Mouse (Mus musculus): ENCODE measurements around the gene Spns1. TPM values are rescaled to one million over a fixed set of nuclear protein-coding genes. Genes with fewer than 3 reads are reported as not detected.
A peak's percentile ranks its signal among the peaks of the same experiment; 100 is the strongest.

The Spns1 gene
- polyA plus RNA-seq, 1 experiment from 2014 or later = 95.4 TPM

DNA sequence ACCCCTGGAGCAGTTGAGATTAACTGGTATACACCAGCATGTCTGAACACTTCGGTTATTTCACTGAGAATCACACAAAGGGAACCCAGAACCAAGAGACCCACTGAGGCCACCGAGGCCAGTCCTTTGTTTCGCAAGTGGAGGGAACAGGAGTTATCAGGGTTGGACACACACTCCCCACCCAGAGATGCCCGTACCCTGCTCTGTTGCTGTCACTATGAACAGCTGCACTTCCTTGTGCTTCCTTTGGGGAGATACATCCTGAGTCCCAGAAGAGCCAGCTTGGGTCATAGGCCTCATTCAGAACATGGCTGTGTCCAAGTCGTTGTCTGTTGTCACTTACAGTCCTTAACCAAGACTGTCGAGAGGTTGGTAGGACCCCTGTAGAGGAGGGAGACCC is 14.2 kb downstream of the Spns1 start:
- H3K27me3 ChIP-seq (replicated peaks) = no peaks in the 10 kb centered on the region
- no peaks in the 10 kb centered on the region for H3K36me3 ChIP-seq (replicated peaks)
- H3K27ac ChIP-seq = no peak overlapping the region
- H3K9ac ChIP-seq = no peak overlapping the region
- H3K4me3 ChIP-seq = no peak overlapping the region
- no peak for ATAC-seq (replicated peaks)
- no peaks in the 10 kb centered on the region for H3K9me3 ChIP-seq
- H3K4me2 ChIP-seq = no peak overlapping the region
- WGBS = 82% methylated on average over 6 of the region's 6 CpGs
- no peaks in the 10 kb centered on the region for H3K4me1 ChIP-seq

DNA sequence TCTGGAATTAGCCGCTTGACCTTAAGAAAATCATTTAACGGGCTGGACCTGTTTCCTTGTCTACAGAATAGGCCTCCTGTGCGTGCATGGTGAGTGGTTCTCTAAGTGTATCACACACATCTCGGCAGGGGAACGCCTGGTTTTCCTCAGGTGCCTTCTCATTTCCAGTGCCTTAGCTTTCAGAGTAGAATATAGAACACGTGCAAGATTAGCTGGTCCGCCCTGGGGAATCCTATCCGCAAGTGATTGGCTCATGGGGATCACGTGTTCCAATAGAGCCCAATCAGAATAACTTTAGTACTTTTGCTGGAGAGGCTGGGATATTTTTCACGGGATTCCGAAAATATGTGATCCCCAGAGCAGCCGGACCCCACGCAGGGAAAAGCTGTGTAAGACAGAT is 18.2 kb downstream of the Spns1 start:
- H3K36me3 ChIP-seq (replicated peaks) = no peaks in the 10 kb centered on the region
- H3K9me3 ChIP-seq = no peaks in the 10 kb centered on the region
- no peak overlapping the region for H3K4me3 ChIP-seq
- WGBS = 75% methylated on average over 13 of the region's 13 CpGs
- H3K27ac ChIP-seq = no peak overlapping the region
- H3K4me2 ChIP-seq = no peak overlapping the region
- no peaks in the 10 kb centered on the region for H3K27me3 ChIP-seq (replicated peaks)
- peaks cover 4% of the 10 kb centered on the region; the same call in 1 of the 2 replicates for H3K4me1 ChIP-seq
- H3K9ac ChIP-seq = no peak overlapping the region
- no peak for ATAC-seq (replicated peaks)

DNA sequence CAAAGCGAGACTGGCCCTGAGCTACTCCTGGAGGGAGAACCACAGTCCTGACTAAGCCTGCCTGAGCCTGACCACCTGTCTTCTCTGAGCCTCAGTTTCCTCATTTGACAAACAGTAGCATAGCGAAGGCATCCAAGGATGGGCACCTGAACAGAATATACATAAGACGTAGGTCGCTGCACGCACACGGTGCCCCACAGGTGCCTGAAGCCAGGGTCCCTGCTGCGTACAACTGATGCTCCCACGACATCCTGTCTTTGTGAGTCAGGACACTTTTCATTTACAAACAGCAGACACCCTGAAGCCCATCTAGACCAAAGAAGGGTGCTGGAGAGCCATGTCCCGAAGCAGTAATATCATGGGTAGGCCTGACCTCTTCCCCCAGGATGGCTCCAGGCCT is 18.8 kb downstream of the Spns1 start:
- H3K36me3 ChIP-seq (replicated peaks) = no peaks in the 10 kb centered on the region
- WGBS = 93% methylated on average over 9 of the region's 9 CpGs
- no peak for ATAC-seq (replicated peaks)
- peaks cover 4% of the 10 kb centered on the region; the same call in 1 of the 2 replicates for H3K4me1 ChIP-seq
- H3K4me2 ChIP-seq = no peak overlapping the region
- H3K4me3 ChIP-seq = no peak overlapping the region
- H3K27me3 ChIP-seq (replicated peaks) = no peaks in the 10 kb centered on the region
- H3K27ac ChIP-seq = no peak overlapping the region
- no peak overlapping the region for H3K9ac ChIP-seq
- no peaks in the 10 kb centered on the region for H3K9me3 ChIP-seq

DNA sequence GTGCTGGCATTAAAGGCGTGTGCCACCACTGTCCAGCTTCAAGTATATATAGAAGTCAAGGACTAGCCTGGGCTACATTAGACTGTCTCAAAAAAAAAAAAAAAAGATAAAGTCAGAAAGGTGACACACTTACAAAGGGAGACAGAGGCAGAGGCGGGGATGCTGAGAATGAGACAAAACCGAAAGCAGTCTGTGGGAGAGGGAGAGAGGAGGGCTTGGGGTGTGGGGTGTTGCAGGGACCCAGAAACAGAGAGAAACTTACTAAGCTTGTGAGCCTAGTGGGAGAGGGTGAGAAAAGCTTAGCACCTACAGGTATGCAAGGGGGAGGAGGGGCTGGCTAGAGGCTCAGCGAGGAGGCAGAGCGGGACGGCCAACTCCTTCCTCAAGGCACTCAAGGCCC is 19.4 kb downstream of the Spns1 start:
- Histone ChIP-seq H3K36me3 (replicated peaks) (no peaks in the 10 kb centered on the region), H3K27me3 (replicated peaks) (no peaks in the 10 kb centered on the region), H3K9ac (no peak overlapping the region), H3K9me3 (no peaks in the 10 kb centered on the region), H3K4me2 (no peak overlapping the region), H3K4me3 (no peak overlapping the region), H3K27ac (no peak overlapping the region), H3K4me1 (peaks cover 4% of the 10 kb centered on the region; the same call in 1 of the 2 replicates)
- WGBS = 92% methylated on average over 6 of the region's 6 CpGs
- ATAC-seq (replicated peaks) = no peak

DNA sequence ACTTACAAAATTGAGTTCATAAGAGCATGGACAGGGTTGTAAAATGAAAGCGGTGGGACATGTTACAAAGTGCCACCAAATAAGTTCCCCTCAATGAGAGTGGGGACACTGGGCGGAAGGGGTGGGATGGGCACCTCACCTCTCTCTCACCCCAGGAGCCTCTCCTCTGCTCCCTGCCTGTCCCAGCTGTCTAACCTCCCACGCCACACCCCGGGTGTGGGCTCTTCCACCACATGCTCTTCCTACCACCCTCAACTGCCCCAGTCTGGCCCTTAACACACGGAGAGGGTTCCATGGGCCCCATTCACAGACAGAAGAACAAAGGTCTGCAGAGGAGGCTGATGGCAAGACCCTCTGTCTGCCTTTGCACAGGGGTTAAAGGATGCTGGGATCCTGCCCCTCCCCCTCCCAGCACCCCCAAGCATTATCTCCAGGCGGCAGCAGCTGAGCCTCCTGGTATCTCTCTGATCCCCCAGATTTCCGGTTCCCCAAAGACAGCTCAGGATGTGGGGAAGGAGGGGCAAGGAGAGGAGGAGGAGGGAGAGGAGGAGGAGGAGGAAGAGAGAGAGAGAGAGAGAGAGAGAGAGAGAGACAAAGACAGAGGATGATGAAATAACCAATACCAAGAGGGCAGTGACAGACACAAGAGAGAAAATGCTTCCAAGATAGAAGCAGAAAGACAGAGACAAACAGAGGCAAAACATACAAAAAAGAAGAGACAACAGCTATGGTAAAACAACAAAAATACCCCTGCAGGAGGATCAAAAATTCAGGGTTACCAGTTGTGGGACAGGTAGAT is 20.3 kb downstream of the Spns1 start:
- peaks cover 4% of the 10 kb centered on the region; the same call in 1 of the 2 replicates for H3K4me1 ChIP-seq
- H3K27ac ChIP-seq = no peak overlapping the region
- H3K9ac ChIP-seq = no peak overlapping the region
- H3K4me3 ChIP-seq = no peak overlapping the region
- H3K36me3 ChIP-seq (replicated peaks) = no peaks in the 10 kb centered on the region
- H3K27me3 ChIP-seq (replicated peaks) = no peaks in the 10 kb centered on the region
- WGBS = 55% methylated on average over 7 of the region's 7 CpGs
- H3K9me3 ChIP-seq = no peaks in the 10 kb centered on the region
- no peak for ATAC-seq (replicated peaks)
- no peak overlapping the region for H3K4me2 ChIP-seq

DNA sequence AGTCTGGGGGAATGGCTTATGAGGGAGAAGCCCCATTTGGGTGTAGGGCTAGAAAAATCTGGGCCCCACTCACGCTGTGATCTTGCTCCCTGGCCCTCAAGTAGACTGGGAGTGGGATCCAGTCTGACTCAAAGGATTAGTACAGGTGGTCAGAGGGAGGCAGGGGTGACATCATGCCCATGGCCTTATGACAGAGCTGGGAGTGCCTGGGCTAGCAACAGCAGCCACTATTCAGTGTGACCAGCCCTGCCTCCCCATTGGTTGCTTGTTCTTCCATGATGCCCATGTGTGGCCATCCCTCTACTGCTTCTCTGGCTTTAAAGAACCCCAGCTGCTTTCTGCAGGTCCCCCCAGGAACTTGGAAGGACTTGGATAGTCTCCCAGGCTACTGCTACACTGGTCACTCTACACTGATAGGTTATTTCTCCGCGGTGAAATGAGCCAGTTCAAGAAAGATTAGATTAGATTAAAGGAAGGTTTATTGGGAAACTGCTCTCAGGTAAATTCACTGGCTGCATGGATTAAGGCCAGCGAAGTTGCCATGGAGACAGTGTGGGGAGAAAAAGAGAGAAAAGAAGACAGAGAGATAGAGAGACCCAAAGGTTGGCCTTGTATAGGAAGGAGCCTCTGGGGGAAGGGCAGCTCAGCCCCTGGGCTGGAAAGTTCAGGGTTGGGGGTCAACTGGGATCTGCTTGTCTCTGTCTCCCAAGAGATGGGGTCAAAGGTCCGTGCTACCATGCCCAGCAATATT is 21.2 kb downstream of the Spns1 start:
- 40% methylated on average over 5 of the region's 5 CpGs for WGBS
- H3K36me3 ChIP-seq (replicated peaks) = no peaks in the 10 kb centered on the region
- H3K9me3 ChIP-seq = no peaks in the 10 kb centered on the region

DNA sequence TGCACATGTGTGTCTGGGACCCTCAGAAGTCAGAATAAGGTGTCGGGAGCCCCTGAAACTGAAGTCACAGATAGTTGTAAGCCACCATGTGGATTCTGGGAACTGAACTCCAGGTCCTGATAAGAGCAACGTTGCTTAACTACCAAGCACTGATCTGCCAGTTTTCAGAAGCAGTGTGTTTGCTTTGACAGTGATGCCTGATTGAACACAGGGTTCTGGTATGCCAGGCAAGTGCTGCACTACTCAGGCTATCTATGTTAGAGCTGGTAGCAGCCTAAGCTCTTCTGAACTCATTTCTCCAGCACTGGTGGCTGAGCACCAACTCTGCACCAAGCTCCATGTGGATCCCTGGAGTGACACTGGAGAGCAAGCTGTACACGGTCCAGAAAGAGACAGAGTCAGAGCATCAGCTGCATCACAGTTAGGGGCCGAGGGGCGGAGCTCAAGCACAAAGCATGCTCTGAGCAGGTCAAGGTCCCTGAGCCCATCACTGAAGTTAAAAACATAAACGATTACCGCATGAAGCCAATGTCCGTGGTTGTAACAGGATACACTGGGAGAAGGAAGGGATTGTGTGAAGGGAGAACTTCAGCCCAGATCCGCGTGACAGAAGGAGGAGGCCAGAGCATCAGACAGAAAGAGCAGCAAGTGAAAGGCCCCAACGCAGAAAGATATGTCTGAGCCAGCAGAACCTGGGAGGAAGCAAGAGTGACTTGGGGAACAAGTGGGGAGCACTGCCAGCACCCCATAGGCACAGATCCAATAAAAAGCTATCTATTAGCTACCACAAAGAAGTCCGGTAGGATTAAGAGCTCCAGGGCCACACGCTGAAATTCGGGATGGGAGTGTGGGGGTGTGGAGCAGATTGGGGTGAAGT is 22.3 kb downstream of the Spns1 start:
- Histone ChIP-seq H3K4me1 (peaks cover 10% of the 10 kb centered on the region), H3K36me3 (replicated peaks) (no peaks in the 10 kb centered on the region), H3K9me3 (no peaks in the 10 kb centered on the region), H3K27me3 (replicated peaks) (no peaks in the 10 kb centered on the region), H3K27ac (no peak overlapping the region), H3K4me2 (no peak overlapping the region), H3K4me3 (no peak overlapping the region), H3K9ac (no peak overlapping the region)
- no peak for ATAC-seq (replicated peaks)
- 45% methylated on average over 14 of the region's 14 CpGs for WGBS

More for the DNA sequence above, 21.2 kb downstream of the Spns1 start:
- H3K27ac ChIP-seq = peak overlapping the region; percentile 29; the same call in 1 of the 2 replicates
- H3K4me2 ChIP-seq = no peak overlapping the region
- H3K4me1 ChIP-seq = peaks cover 10% of the 10 kb centered on the region
- no peak overlapping the region for H3K9ac ChIP-seq
- no peaks in the 10 kb centered on the region for H3K27me3 ChIP-seq (replicated peaks)
- H3K4me3 ChIP-seq = no peak overlapping the region
- ATAC-seq (replicated peaks) = no peak

DNA sequence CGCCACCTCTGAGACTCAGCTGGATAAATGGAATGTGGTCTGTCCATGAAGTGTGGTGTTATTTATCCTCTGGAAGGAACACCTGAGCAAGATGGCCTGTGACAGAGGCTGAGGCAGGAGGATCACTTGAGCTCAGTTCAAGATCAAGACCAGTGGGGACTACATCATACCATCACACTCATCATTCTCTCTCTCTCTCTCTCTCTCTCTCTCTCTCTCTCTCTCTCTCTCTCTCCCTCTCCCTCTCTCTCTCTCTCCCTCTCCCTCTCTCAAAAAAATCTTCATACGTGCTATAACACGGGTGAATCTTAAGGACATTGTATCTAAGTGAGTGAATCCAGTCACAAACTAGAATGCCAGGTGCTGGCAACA is 23.3 kb downstream of the Spns1 start:
- Histone ChIP-seq H3K27ac (no peak overlapping the region), H3K36me3 (replicated peaks) (no peaks in the 10 kb centered on the region), H3K4me2 (no peak overlapping the region), H3K27me3 (replicated peaks) (no peaks in the 10 kb centered on the region), H3K9me3 (no peaks in the 10 kb centered on the region), H3K4me3 (no peak overlapping the region), H3K9ac (no peak overlapping the region), H3K4me1 (peaks cover 10% of the 10 kb centered on the region)
- WGBS = 85% methylated on average over 3 of the region's 3 CpGs
- no peak for ATAC-seq (replicated peaks)

DNA sequence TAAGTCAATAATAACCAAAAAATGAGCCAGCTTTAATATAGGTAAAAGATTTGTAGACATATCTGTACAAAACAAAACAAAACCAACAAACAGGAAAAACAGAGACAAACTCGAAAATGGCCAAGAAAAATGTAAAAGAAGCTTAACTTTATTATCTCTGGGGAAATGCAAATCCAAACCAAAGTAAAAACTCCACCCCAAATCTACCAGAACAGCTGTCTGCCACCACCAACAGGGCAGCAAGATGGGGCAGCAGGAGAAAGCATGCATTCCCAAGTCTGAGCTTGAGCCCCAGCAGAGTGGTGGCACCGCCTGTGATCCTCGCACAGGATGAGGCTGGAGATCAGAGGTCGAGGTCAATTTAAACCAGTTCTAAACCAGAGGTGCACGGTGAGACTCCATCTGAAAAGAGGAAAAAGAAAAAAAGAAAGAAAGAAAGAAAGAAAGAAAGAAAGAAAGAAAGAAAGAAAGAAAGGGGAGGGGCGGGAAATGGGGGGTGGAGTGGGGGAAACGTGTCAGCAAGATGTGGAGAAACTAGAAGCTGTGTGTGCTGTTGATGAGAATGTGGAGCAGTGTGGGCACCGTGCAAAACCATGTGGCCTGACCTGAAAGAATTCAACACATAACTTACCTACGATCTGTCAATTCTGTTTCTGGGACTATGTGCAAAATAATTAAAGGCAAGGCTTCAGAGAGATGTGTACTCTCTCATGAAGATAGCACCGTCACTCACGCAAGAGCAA is 23.8 kb downstream of the Spns1 start:
- no peak overlapping the region for H3K27ac ChIP-seq
- no peak overlapping the region for H3K4me2 ChIP-seq
- no peak for ATAC-seq (replicated peaks)
- no peak overlapping the region for H3K4me3 ChIP-seq
- peaks cover 10% of the 10 kb centered on the region for H3K4me1 ChIP-seq
- 63% methylated on average over 11 of the region's 11 CpGs for WGBS
- H3K36me3 ChIP-seq (replicated peaks) = no peaks in the 10 kb centered on the region
- H3K27me3 ChIP-seq (replicated peaks) = no peaks in the 10 kb centered on the region
- no peaks in the 10 kb centered on the region for H3K9me3 ChIP-seq
- H3K9ac ChIP-seq = no peak overlapping the region

DNA sequence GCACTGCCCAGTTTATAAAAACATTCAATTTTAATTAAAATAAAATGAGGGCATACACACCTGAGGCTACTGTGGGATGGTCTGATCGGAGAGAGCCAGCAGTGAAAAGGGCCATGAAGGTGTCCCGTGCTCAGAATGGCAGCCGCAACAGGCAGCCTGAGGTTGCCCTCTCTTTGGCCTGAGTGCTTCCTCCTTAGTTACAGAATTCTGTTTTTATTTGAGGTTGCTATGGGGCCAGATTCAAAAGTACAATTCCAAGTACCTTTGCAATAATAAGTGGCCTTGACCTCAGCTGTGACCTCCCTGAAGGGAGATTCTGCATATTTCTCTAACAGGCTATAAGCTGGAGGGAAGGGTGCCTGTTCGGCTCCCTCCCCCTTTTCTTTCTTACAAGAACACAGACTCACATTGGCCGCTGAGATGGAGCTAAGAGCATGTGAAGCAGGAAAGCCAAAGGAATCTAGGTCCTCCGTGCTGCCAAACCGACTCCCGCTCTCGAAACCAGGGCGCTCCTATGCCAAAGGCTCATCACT is 25.8 kb downstream of the Spns1 start:
- H3K9me3 ChIP-seq = no peaks in the 10 kb centered on the region
- peak overlapping the region; percentile 30 for H3K4me3 ChIP-seq
- H3K9ac ChIP-seq = no peak overlapping the region; the same call in 1 of the 2 replicates
- peak overlapping the region; percentile 46 for H3K4me2 ChIP-seq
- 42% methylated on average over 10 of the region's 10 CpGs for WGBS
- H3K27me3 ChIP-seq (replicated peaks) = no peaks in the 10 kb centered on the region
- ATAC-seq (replicated peaks) = no peak
- peaks cover 10% of the 10 kb centered on the region for H3K4me1 ChIP-seq
- peak overlapping the region; percentile 78 for H3K27ac ChIP-seq
- H3K36me3 ChIP-seq (replicated peaks) = no peaks in the 10 kb centered on the region

DNA sequence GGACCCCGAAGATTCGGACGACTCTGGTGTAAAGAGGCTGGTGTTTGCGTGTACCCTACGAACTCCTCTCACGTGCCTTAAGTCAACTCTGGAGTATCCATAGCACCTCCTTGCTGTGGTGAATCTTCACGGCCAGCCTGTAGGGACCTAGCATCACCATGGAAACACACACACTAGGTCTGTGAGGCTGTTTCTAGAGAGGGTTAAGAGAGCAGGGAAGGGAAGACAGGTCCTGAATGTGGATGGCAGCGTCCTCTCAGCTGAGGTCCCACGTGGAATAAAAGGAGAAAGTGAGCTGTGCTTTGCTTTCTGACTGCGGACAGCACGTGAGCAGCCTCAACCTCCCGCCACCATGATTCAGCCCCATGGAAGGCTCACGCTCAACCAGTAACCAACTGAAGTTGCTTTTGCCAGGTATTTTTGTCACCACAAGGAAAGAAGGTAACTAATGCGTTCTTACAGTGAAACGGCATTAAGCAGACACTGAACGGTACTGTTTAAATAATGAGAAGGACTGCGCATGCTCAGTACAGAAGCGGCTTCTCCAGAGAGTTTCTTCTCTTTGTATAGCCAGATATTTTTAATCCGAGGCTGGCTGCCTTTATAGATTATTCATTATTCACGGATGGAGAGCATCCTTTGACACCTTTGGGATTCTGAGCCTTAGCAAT is 26.4 kb downstream of the Spns1 start:
- Histone ChIP-seq H3K9me3 (no peaks in the 10 kb centered on the region), H3K4me3 (peak overlapping the region; percentile 30), H3K27me3 (replicated peaks) (no peaks in the 10 kb centered on the region), H3K27ac (peak overlapping the region; percentile 78), H3K36me3 (replicated peaks) (no peaks in the 10 kb centered on the region), H3K9ac (peak overlapping the region; percentile 16; the same call in 1 of the 2 replicates), H3K4me2 (peak overlapping the region; percentile 46), H3K4me1 (peaks cover 9% of the 10 kb centered on the region)
- no peak; the same call in 1 of the 2 replicates for ATAC-seq (replicated peaks)
- 47% methylated on average over 20 of the region's 20 CpGs for WGBS

Measured in midbrain, embryonic 15.5 days (tissue).